Mouse (Mus musculus) neural tube, embryonic 11.5 days (tissue): ENCODE data around the gene Tmem138. TPM values are rescaled to one million over a fixed set of nuclear protein-coding genes. Genes with fewer than 3 reads are reported as not detected.
"Not testable (repeated sequence)": the region's sequence is repeated elsewhere in the genome, so short reads cannot be mapped to it uniquely, and the experiment has no call there.

Experiments used
- ATAC-seq: fragments of 200-750 bp; cut with Nextera tagmentation; 2 replicates; pipeline ENCODE4 v1.8.0; 2017; ENCODE audit warnings: moderate number of reproducible peaks, mild to moderate bottlenecking, moderate TSS enrichment, moderate library complexity; ENCODE audit not compliant: insufficient read depth, low FRiP score, low TSS enrichment
- DNase-seq: peaks from one replicate; pipeline ENCODE4 v3.0.0-alpha.2; 2015; ENCODE audit warnings: low spot score
- H3K27ac ChIP-seq: fragments of 300-500 bp; sonication (generic); 2 replicates; pipeline ENCODE4 v1.5.1; 2014; ENCODE audit warnings: low read depth, mild to moderate bottlenecking, low read length
- H3K27me3 ChIP-seq: fragments of 300-500 bp; sonication (generic); 2 replicates; pipeline ENCODE4 v1.6.1; 2014; ENCODE audit warnings: mild to moderate bottlenecking, low read length, mixed read lengths; ENCODE audit not compliant: control insufficient read depth, insufficient read depth
- H3K36me3 ChIP-seq: fragments of 300-500 bp; sonication (generic); 2 replicates; pipeline ENCODE4 v1.6.1; 2014; ENCODE audit warnings: mild to moderate bottlenecking, low read length, moderate library complexity, mixed read lengths; ENCODE audit not compliant: control insufficient read depth, insufficient read depth
- H3K4me1 ChIP-seq: fragments of 300-500 bp; sonication (generic); 2 replicates; pipeline ENCODE4 v1.6.1; 2014; ENCODE audit warnings: low read length, mixed read lengths; ENCODE audit not compliant: control insufficient read depth, insufficient read depth
- H3K4me2 ChIP-seq: fragments of 300-500 bp; sonication (generic); 2 replicates; pipeline ENCODE4 v1.6.1; 2014; ENCODE audit warnings: low read depth, mild to moderate bottlenecking, moderate library complexity
- H3K4me3 ChIP-seq: fragments of 300-500 bp; sonication (generic); 2 replicates; pipeline ENCODE4 v1.5.1; 2014; ENCODE audit warnings: low read depth, low read length
- H3K9ac ChIP-seq: fragments of 300-500 bp; sonication (generic); 2 replicates; pipeline ENCODE4 v1.6.1; 2014; ENCODE audit warnings: mild to moderate bottlenecking, low read length
- H3K9me3 ChIP-seq: fragments of 300-500 bp; sonication (generic); 2 replicates; pipeline ENCODE4 v1.6.1; 2016; ENCODE audit warnings: low read length; ENCODE audit not compliant: control insufficient read depth
- WGBS: fragments of 180-500 bp; shearing (Covaris S2); extraction: QIAGEN DNeasy Blood & Tissue Kit; methylation state at CpG from one replicate; pipeline ENCODE4 v1.1.7; 2014; 5-methylcytosine and 5-hydroxymethylcytosine counted together
- polyA plus RNA-seq: library from polyadenylated mRNA; unstranded; fragments of >200 nt; fragmentation: Nextera tagmentation; extraction: Ambion mirVana; gene quantifications from 2 replicates; pipeline ENCODE4 v1.2.1, GENCODE M21; 2014

Gene Tmem138
- polyA plus RNA-seq, 1 experiment from 2014 or later: 55.8 TPM

GRCm38 (mm10) chr19:10560108-10560507, 17.1 kb downstream of the Tmem138 start:
- Histone ChIP-seq H3K9ac (no peak overlapping the region), H3K27ac (no peak overlapping the region), H3K27me3 (no peaks in the 10 kb centered on the region), H3K4me2 (no peak overlapping the region), H3K36me3 (no peaks in the 10 kb centered on the region), H3K4me3 (no peak overlapping the region), H3K9me3 (no peaks in the 10 kb centered on the region), H3K4me1 (peaks cover 1% of the 10 kb centered on the region; the same call in 1 of the 2 replicates)
- ATAC-seq (no peak), DNase-seq (no peak)
- 38% methylated on average over 5 of the region's 5 CpGs for WGBS

- H3K4me3 ChIP-seq, H3K4me1 ChIP-seq, H3K36me3 ChIP-seq, H3K9me3 ChIP-seq, H3K4me2 ChIP-seq, ATAC-seq, H3K9ac ChIP-seq, H3K27ac ChIP-seq, H3K27me3 ChIP-seq, DNase-seq: not testable (repeated sequence)
- WGBS: 78% methylated on average over 4 of the region's 4 CpGs
These were observed 19.3 kb downstream of the Tmem138 start for GRCm38 (mm10) chr19:10557837-10558375.

- H3K27ac ChIP-seq: no peak overlapping the region
- no peak for ATAC-seq
- 79% methylated on average over 2 of the region's 2 CpGs for WGBS
These were observed 19.7 kb downstream of the Tmem138 start for GRCm38 (mm10) chr19:10557430-10557829.

GRCm38 (mm10) chr19:10557001-10557400, 20.2 kb downstream of the Tmem138 start:
- no peak overlapping the region for H3K9ac ChIP-seq

More at GRCm38 (mm10) chr19:10557430-10557829, 19.7 kb downstream of the Tmem138 start:
- Histone ChIP-seq H3K27me3 (no peaks in the 10 kb centered on the region), H3K4me2 (no peak overlapping the region), H3K9me3 (no peaks in the 10 kb centered on the region), H3K36me3 (no peaks in the 10 kb centered on the region), H3K4me3 (no peak overlapping the region), H3K4me1 (peaks cover 5% of the 10 kb centered on the region; the same call in 1 of the 2 replicates), H3K9ac (no peak overlapping the region)
- no peak for DNase-seq

GRCm38 (mm10) chr19:10555624-10556510, 21.3 kb downstream of the Tmem138 start, which contains the start of gene Tmem216:
Gene Tmem216, minus strand, starts transcription at chr19:10556238.
- ATAC-seq (peak; percentile 98), DNase-seq (peak; percentile 86)
- H3K27ac ChIP-seq: peak within 1 kb of the TSS; percentile 78
- H3K9me3 ChIP-seq: no peaks in the 10 kb centered on the region
- peak within 1 kb of the TSS; percentile 63 for H3K4me2 ChIP-seq
- H3K36me3 ChIP-seq: peaks cover 3% of the 10 kb centered on the region; the same call in 1 of the 2 replicates
- WGBS: 2% methylated on average over 41 of the region's 43 CpGs
- H3K4me1 ChIP-seq: peaks cover 5% of the 10 kb centered on the region; the same call in 1 of the 2 replicates
- peak within 1 kb of the TSS; percentile 58 for H3K9ac ChIP-seq
- H3K27me3 ChIP-seq: no peaks in the 10 kb centered on the region
- H3K4me3 ChIP-seq: peak within 1 kb of the TSS; percentile 59

More at GRCm38 (mm10) chr19:10557001-10557400, 20.2 kb downstream of the Tmem138 start:
- ATAC-seq (no peak), DNase-seq (no peak)
- Histone ChIP-seq H3K4me2 (no peak overlapping the region), H3K4me1 (peaks cover 5% of the 10 kb centered on the region; the same call in 1 of the 2 replicates), H3K36me3 (no peaks in the 10 kb centered on the region), H3K9me3 (no peaks in the 10 kb centered on the region), H3K27ac (no peak overlapping the region), H3K27me3 (no peaks in the 10 kb centered on the region), H3K4me3 (no peak overlapping the region)
- WGBS: 91% methylated on average over 2 of the region's 2 CpGs

- no peak for ATAC-seq
These were observed 37.7 kb downstream of the Tmem138 start for GRCm38 (mm10) chr19:10539454-10539853.

GRCm38 (mm10) chr19:10530082-10530481, 47.1 kb downstream of the Tmem138 start:
- Histone ChIP-seq H3K4me3 (no peak overlapping the region), H3K36me3 (peaks cover 10% of the 10 kb centered on the region)
- WGBS: 100% methylated on average over 1 of the region's 1 CpGs

More at GRCm38 (mm10) chr19:10539454-10539853, 37.7 kb downstream of the Tmem138 start:
- no peak for DNase-seq
- no peak overlapping the region for H3K27ac ChIP-seq
- H3K4me2 ChIP-seq: no peak overlapping the region
- H3K36me3 ChIP-seq: peaks cover 20% of the 10 kb centered on the region
- H3K4me1 ChIP-seq: no peaks in the 10 kb centered on the region
- 94% methylated on average over 5 of the region's 5 CpGs for WGBS
- H3K9me3 ChIP-seq: no peaks in the 10 kb centered on the region
- no peak overlapping the region for H3K9ac ChIP-seq
- no peak overlapping the region for H3K4me3 ChIP-seq
- H3K27me3 ChIP-seq: no peaks in the 10 kb centered on the region

GRCm38 (mm10) chr19:10525910-10526309, 51.3 kb downstream of the Tmem138 start, which contains the start of gene Sdhaf2:
Gene Sdhaf2, minus strand, starts transcription at chr19:10526142.
- Histone ChIP-seq H3K4me2 (peak within 1 kb of the TSS; percentile 78), H3K9ac (peak within 1 kb of the TSS; percentile 98), H3K4me3 (peak within 1 kb of the TSS; percentile 97), H3K4me1 (peaks cover 14% of the 10 kb centered on the region), H3K27me3 (no peaks in the 10 kb centered on the region), H3K9me3 (no peaks in the 10 kb centered on the region), H3K27ac (peak within 1 kb of the TSS; percentile 97), H3K36me3 (peaks cover 2% of the 10 kb centered on the region)
- WGBS: 1% methylated on average over 11 of the region's 11 CpGs
- DNase-seq (peak; percentile 53), ATAC-seq (0 out of 2 replicates have a peak, but pooled peaks have one; percentile 20)

More at GRCm38 (mm10) chr19:10530082-10530481, 47.1 kb downstream of the Tmem138 start:
- Histone ChIP-seq H3K4me1 (peaks cover 10% of the 10 kb centered on the region), H3K27ac (no peak overlapping the region), H3K27me3 (no peaks in the 10 kb centered on the region), H3K9me3 (no peaks in the 10 kb centered on the region), H3K9ac (no peak overlapping the region), H3K4me2 (no peak overlapping the region)
- ATAC-seq (no peak), DNase-seq (no peak)
